Mouse (Mus musculus) midbrain, embryonic 12.5 days (tissue): ENCODE data around the gene Lpin1. TPM values are rescaled to one million over a fixed set of nuclear protein-coding genes. Genes with fewer than 3 reads are reported as not detected.

Experiments
- ATAC-seq: fragments of 200-750 bp; cut with Nextera tagmentation; 2 replicates; pipeline ENCODE4 v1.8.0; 2017; ENCODE audit warnings: low read depth, moderate TSS enrichment, moderate library complexity; ENCODE audit not compliant: low FRiP score
- H3K27ac ChIP-seq: fragments of 300-500 bp; sonication (generic); replicated peaks from 2 replicates; pipeline ENCODE4 v1.5.1; 2016; ENCODE audit warnings: mild to moderate bottlenecking
- H3K27me3 ChIP-seq: fragments of 300-500 bp; sonication (generic); 2 replicates; pipeline ENCODE4 v1.6.1; 2016; ENCODE audit warnings: mild to moderate bottlenecking
- H3K36me3 ChIP-seq: fragments of 300-500 bp; sonication (generic); 2 replicates; pipeline ENCODE4 v1.6.1; 2016
- H3K4me1 ChIP-seq: fragments of 300-500 bp; sonication (generic); 2 replicates; pipeline ENCODE4 v1.6.1; 2016
- H3K4me2 ChIP-seq: fragments of 300-500 bp; sonication (generic); replicated peaks from 2 replicates; pipeline ENCODE4 v1.6.1; 2016; ENCODE audit warnings: mild to moderate bottlenecking, moderate library complexity
- H3K4me3 ChIP-seq: fragments of 300-500 bp; sonication (generic); 2 replicates; pipeline ENCODE4 v1.5.1; 2016; ENCODE audit warnings: mild to moderate bottlenecking
- H3K9ac ChIP-seq: fragments of 300-500 bp; sonication (generic); replicated peaks from 2 replicates; pipeline ENCODE4 v1.6.1; 2016; ENCODE audit warnings: mild to moderate bottlenecking, moderate library complexity
- H3K9me3 ChIP-seq: fragments of 300-500 bp; sonication (generic); 2 replicates; pipeline ENCODE4 v1.6.1; 2016; ENCODE audit warnings: mild to moderate bottlenecking
- WGBS: fragments of 180-500 bp; shearing (Covaris S2); methylation state at CpG from one replicate; pipeline ENCODE4 v1.1.7; 2016; 5-methylcytosine and 5-hydroxymethylcytosine counted together
- polyA plus RNA-seq: library from polyadenylated mRNA; unstranded; fragments of >200 nt; fragmentation: Nextera tagmentation; extraction: Ambion mirVana; gene quantifications from 2 replicates; pipeline ENCODE4 v1.2.1, GENCODE M21; 2016

Gene Lpin1
- polyA plus RNA-seq: 16.8 and 17.8 TPM in 2 replicates

DNA sequence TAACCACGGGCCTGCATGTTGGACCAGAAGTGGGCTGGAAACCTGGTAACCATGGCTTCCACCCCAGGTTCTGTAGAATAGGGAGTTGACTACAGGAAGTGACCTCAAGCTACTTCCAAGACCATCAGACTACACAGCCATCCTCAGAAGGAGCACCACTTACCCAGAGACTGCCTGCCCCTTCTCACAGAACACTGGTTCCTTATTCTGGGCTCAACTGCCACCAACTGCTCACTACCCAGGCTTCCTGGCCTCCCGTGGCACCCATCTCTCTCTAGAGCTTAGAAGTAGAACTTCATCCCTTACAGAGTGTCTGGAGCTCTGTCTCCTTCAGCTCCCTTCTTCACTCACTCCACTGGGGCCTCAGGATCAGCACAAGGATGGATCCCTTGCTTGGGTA is at the start of gene Lpin1:
Gene Lpin1, minus strand, starts transcription at position 31 of the 400 bp plus-strand sequence.
- Histone ChIP-seq H3K36me3 (no peaks in the 10 kb centered on the region), H3K4me3 (no peak within 1 kb of the TSS), H3K27ac (no peak within 1 kb of the TSS), H3K4me1 (no peaks in the 10 kb centered on the region), H3K27me3 (no peaks in the 10 kb centered on the region), H3K9ac (no peak within 1 kb of the TSS), H3K4me2 (no peak within 1 kb of the TSS), H3K9me3 (no peaks in the 10 kb centered on the region)
- WGBS: 71% methylated on average over 2 of the region's 2 CpGs
- no peak for ATAC-seq

DNA sequence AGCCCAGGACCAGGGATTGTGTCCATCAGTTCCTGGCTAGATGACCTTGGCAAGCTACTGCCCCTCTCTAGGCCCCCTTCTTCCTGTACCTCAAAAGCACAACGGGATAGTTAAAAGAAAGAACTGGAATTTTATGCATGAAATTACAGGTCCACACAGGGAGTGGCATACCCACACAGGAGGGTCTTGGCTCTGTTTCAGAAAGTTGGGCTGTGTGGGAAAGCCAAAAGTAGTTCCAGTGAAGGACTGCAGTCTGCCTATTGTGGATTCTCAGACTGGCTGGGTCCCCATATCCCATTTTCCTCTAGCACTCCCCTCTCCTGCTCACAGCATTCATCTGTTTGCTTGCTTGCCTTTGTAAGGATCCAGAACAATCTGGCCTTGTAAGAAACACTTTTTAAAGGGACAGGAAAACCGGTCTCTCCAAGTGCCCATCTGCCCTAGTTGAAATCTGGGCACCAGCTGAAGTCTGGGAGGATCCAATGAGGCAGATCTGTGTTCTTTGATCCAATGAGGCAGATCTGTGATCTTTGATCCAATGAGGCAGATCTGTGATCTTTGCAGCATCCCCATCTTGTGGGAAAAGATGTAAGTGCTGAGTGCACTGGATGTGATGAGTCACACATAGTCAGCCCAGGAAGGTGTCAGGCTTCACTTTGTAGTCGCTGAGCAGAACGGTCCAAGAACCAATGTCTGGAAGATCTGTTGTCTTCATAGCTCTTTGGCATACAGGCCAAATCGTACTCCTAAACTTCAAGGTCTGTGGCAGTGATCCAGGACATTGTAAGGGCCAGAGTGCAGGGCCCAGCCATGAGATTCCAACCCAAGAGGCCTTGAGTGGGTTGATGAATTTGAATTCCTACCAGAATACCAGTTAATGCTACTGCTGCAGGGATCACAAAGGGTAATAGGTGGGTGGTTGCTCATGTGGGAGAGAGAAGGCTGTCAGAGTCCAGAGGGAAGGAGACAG is 46.4 kb upstream of the Lpin1 start:
- 84% methylated on average over 5 of the region's 5 CpGs for WGBS
- Histone ChIP-seq H3K4me2 (no peak overlapping the region), H3K9me3 (no peaks in the 10 kb centered on the region), H3K27me3 (peaks cover 38% of the 10 kb centered on the region), H3K9ac (no peak overlapping the region), H3K4me3 (no peak overlapping the region), H3K4me1 (peaks cover 8% of the 10 kb centered on the region), H3K27ac (no peak overlapping the region), H3K36me3 (no peaks in the 10 kb centered on the region)
- no peak for ATAC-seq

- Histone ChIP-seq H3K4me3 (no peak overlapping the region), H3K4me2 (no peak overlapping the region), H3K9me3 (no peaks in the 10 kb centered on the region), H3K9ac (no peak overlapping the region), H3K27me3 (peaks cover 46% of the 10 kb centered on the region), H3K36me3 (no peaks in the 10 kb centered on the region), H3K4me1 (peaks cover 8% of the 10 kb centered on the region), H3K27ac (no peak overlapping the region)
- ATAC-seq: no peak
- 82% methylated on average over 4 of the region's 4 CpGs for WGBS
Measured at GRCm38 (mm10) chr12:16655604-16656003, 44.8 kb upstream of the Lpin1 start.

DNA sequence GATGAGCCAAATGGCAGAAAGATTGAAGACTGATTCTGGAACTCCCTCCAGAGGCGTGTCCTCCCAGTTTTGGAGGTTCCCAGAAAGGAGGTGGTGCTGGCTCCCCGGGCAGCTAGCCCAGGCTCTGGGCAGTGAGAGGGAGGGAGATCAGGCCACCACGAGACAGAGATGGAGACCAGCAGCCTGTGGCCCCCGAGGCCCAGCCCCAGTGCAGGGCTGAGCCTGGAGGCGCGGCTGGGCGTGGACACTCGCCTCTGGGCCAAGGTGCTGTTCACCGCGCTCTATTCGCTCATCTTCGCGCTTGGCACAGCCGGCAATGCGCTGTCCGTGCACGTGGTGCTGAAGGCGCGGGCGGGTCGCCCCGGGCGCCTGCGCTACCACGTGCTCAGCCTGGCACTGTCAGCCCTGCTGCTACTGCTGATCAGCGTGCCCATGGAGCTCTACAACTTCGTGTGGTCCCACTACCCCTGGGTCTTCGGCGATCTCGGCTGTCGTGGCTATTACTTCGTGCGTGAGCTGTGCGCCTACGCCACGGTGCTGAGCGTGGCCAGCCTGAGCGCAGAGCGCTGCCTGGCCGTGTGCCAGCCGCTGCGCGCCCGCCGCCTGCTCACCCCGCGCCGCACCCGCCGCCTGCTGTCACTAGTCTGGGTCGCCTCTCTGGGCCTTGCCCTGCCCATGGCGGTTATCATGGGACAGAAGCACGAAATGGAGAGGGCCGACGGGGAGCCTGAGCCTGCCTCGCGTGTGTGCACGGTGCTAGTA is 42.7 kb upstream of the Lpin1 start, which contains the start of gene Ntsr2:
Gene Ntsr2, plus strand, starts transcription at position 51 of the 762 bp plus-strand sequence.
- no peak within 1 kb of the TSS for H3K9ac ChIP-seq
- 6% methylated on average over 58 of the region's 58 CpGs for whole genome bisulfite sequencing
- H3K4me2 ChIP-seq: peak within 1 kb of the TSS; percentile 50
- H3K27me3 ChIP-seq: peaks cover 46% of the 10 kb centered on the region
- no peaks in the 10 kb centered on the region for H3K9me3 ChIP-seq
- H3K27ac ChIP-seq: no peak within 1 kb of the TSS
- H3K36me3 ChIP-seq: no peaks in the 10 kb centered on the region
- peak; percentile 79 for ATAC-seq
- peaks cover 8% of the 10 kb centered on the region for H3K4me1 ChIP-seq
- peak within 1 kb of the TSS; percentile 30 for H3K4me3 ChIP-seq

- no peak for ATAC-seq
- Histone ChIP-seq H3K36me3 (no peaks in the 10 kb centered on the region), H3K9ac (no peak overlapping the region), H3K9me3 (no peaks in the 10 kb centered on the region), H3K27ac (no peak overlapping the region), H3K4me1 (peaks cover 8% of the 10 kb centered on the region), H3K4me2 (no peak overlapping the region), H3K4me3 (no peak overlapping the region), H3K27me3 (peaks cover 34% of the 10 kb centered on the region)
- 86% methylated on average over 6 of the region's 6 CpGs for WGBS
Measured at GRCm38 (mm10) chr12:16649819-16650218, 39.1 kb upstream of the Lpin1 start.

- H3K27me3 ChIP-seq: peaks cover 19% of the 10 kb centered on the region
- no peaks in the 10 kb centered on the region for H3K36me3 ChIP-seq
- no peaks in the 10 kb centered on the region for H3K9me3 ChIP-seq
- H3K4me1 ChIP-seq: peaks cover 11% of the 10 kb centered on the region
- ATAC-seq: no peak
- H3K4me2 ChIP-seq: no peak overlapping the region
- H3K4me3 ChIP-seq: no peak overlapping the region
- H3K27ac ChIP-seq: no peak overlapping the region
- no peak overlapping the region for H3K9ac ChIP-seq
- WGBS: 90% methylated on average over 6 of the region's 6 CpGs
Measured at GRCm38 (mm10) chr12:16648273-16648672, 37.5 kb upstream of the Lpin1 start.

DNA sequence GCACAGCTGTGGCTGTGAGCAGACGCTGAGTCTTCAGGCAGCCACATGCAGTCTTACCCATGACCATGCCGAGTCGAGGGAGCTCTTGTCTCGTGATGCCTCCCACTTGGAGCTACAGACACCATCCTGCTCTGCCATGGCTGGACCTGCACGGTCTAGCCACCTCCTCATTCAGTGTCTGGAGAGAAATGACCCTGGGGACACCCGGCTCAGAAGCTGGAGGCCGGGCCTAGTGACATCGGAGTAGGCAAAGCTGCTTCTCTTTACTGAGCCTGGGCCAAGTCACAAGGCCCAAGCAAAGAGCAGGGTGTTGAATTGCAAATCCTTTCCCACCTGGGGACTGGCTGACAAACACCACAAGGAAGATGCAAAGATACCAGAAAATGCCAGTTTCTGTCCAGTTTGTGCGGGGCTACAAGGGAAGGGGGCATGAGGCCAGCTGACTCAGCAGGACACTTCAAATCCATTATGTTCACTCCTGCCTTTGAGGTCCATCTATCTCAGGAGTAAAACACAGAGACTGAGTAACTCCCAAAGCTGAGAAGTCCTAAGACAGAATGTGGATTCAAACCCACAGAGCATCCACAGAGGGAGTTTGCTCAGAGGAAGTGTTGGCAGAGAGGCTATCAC is 36.1 kb upstream of the Lpin1 start:
- no peak overlapping the region for H3K4me2 ChIP-seq
- ATAC-seq: no peak
- peaks cover 5% of the 10 kb centered on the region; the same call in 1 of the 2 replicates for H3K27me3 ChIP-seq
- no peaks in the 10 kb centered on the region for H3K9me3 ChIP-seq
- H3K9ac ChIP-seq: no peak overlapping the region
- H3K36me3 ChIP-seq: no peaks in the 10 kb centered on the region
- H3K4me1 ChIP-seq: peaks cover 10% of the 10 kb centered on the region
- 41% methylated on average over 9 of the region's 9 CpGs for WGBS
- no peak overlapping the region for H3K27ac ChIP-seq
- no peak overlapping the region for H3K4me3 ChIP-seq

DNA sequence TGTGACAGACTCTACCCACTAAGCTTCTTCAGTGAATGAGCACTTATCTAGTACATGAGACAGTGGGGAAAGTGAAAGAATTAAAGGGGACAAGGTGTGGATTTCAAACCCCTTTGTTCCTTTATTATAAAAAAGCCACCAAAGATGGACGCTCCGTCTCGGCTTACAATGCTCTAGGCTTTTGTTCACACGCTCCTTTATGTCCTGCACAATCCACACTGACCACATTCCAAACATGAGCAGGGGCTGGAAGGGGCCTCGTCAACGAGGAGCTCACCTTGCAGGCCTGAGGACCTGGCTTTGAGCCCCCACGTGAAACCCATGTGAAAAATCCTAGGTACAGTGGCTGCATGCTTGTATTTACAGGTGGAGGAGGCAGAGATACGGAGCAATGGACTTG is 33.9 kb upstream of the Lpin1 start:
- 40% methylated on average over 8 of the region's 8 CpGs for WGBS
- no peak overlapping the region for H3K27ac ChIP-seq

GRCm38 (mm10) chr12:16643508-16644345 is 33.0 kb upstream of the Lpin1 start:
- Histone ChIP-seq H3K9ac (no peak overlapping the region), H3K27me3 (no peaks in the 10 kb centered on the region), H3K9me3 (no peaks in the 10 kb centered on the region), H3K4me1 (peaks cover 10% of the 10 kb centered on the region), H3K36me3 (no peaks in the 10 kb centered on the region), H3K27ac (peak overlapping the region; percentile 40), H3K4me3 (no peak overlapping the region), H3K4me2 (no peak overlapping the region)
- ATAC-seq: peak; percentile 68
- WGBS: 52% methylated on average over 12 of the region's 12 CpGs

More for the DNA sequence above, 33.9 kb upstream of the Lpin1 start:
- no peak for ATAC-seq
- Histone ChIP-seq H3K36me3 (no peaks in the 10 kb centered on the region), H3K27me3 (no peaks in the 10 kb centered on the region), H3K4me2 (no peak overlapping the region), H3K9ac (no peak overlapping the region), H3K9me3 (no peaks in the 10 kb centered on the region), H3K4me1 (peaks cover 10% of the 10 kb centered on the region), H3K4me3 (no peak overlapping the region)

- peaks cover 10% of the 10 kb centered on the region for H3K4me1 ChIP-seq
- no peaks in the 10 kb centered on the region for H3K36me3 ChIP-seq
- H3K4me3 ChIP-seq: no peak overlapping the region
- H3K9me3 ChIP-seq: no peaks in the 10 kb centered on the region
- no peak overlapping the region for H3K9ac ChIP-seq
- H3K27ac ChIP-seq: no peak overlapping the region
- H3K4me2 ChIP-seq: no peak overlapping the region
- no peaks in the 10 kb centered on the region for H3K27me3 ChIP-seq
- WGBS: 66% methylated on average over 5 of the region's 5 CpGs
- ATAC-seq: no peak
Measured at GRCm38 (mm10) chr12:16642000-16642399, 31.2 kb upstream of the Lpin1 start.

DNA sequence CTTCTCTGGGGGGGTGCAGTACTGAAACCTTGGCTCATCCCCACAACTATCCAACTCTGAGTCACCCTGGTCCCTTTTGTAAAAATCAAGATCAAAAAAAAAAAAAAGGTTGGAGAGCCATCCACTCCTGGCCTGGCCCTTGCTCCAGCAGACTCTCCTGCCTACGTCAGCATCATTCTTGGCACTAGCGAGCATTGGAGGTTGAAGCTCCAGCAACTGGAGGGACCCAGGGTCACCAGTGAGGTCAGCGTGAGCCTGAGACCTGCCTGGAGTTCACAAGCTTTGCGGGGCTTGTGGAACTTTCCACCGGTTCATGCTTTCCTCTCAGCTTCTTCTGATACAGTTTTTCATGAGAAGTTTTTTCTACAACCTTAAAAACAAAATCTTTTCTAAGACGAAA is 29.3 kb upstream of the Lpin1 start:
- ATAC-seq: no peak
- H3K4me3 ChIP-seq: no peak overlapping the region
- no peak overlapping the region for H3K27ac ChIP-seq
- H3K9ac ChIP-seq: no peak overlapping the region
- no peaks in the 10 kb centered on the region for H3K27me3 ChIP-seq
- no peak overlapping the region for H3K4me2 ChIP-seq
- 90% methylated on average over 6 of the region's 6 CpGs for WGBS
- H3K4me1 ChIP-seq: peaks cover 10% of the 10 kb centered on the region
- H3K36me3 ChIP-seq: no peaks in the 10 kb centered on the region
- no peaks in the 10 kb centered on the region for H3K9me3 ChIP-seq
